Mouse (Mus musculus) cerebellum, adult 2 months (tissue): ENCODE measurements around the gene Met. TPM values are rescaled to one million over a fixed set of nuclear protein-coding genes. Genes with fewer than 3 reads are reported as not detected.

Source experiments
- DNase-seq, 2 experiments: peaks; one replicate each; pipeline ENCODE4 v3.0.0; 2021
- H3K27ac ChIP-seq: fragments of 200-500 bp; 2 replicates; pipeline ENCODE4 v1.5.1; 2012; ENCODE audit warnings: low read length, control low read depth, inconsistent platforms; ENCODE audit not compliant: insufficient read depth
- H3K27me3 ChIP-seq: fragments of 200-500 bp; 2 replicates; pipeline ENCODE4 v1.6.1; 2012; ENCODE audit warnings: inconsistent platforms, mild to moderate bottlenecking, low read length, moderate library complexity; ENCODE audit not compliant: control insufficient read depth, insufficient read depth
- H3K4me1 ChIP-seq: fragments of 200-500 bp; 2 replicates; pipeline ENCODE4 v1.6.1; 2011; ENCODE audit warnings: low read length; ENCODE audit not compliant: control insufficient read depth, insufficient read depth
- H3K4me3 ChIP-seq: fragments of 200-500 bp; replicated peaks from 2 replicates; pipeline ENCODE3; 2011; ENCODE audit warnings: mild to moderate bottlenecking, low read depth, low read length, control low read depth; ENCODE audit not compliant: insufficient read depth
- CTCF ChIP-seq: fragments of 200-500 bp; IDR thresholded peaks from 2 replicates; pipeline ENCODE4 v1.5.1; 2011; ENCODE audit warnings: low read depth, mild to moderate bottlenecking, control low read depth, low read length, moderate library complexity, borderline replicate concordance; ENCODE audit not compliant: insufficient read depth
- POLR2A ChIP-seq: fragments of 200-500 bp; IDR thresholded peaks from 2 replicates; pipeline ENCODE4 v1.6.1; 2011; ENCODE audit warnings: low read length, control low read depth, borderline replicate concordance; ENCODE audit not compliant: insufficient read depth
- WGBS: fragments of 180-500 bp; shearing (Covaris S2); methylation state at CpG from one replicate; pipeline ENCODE4 v1.1.7; 2018; 5-methylcytosine and 5-hydroxymethylcytosine counted together
- polyA plus RNA-seq: library from polyadenylated mRNA; depleted of rRNA; stranded (reverse); fragments of >200 nt; gene quantifications from 2 replicates; pipeline ENCODE4 v1.2.3, GENCODE M21; 2012

Gene Met
- polyA plus RNA-seq, 1 experiment = 0.44 TPM

- no peak overlapping the region for H3K4me3 ChIP-seq
- H3K4me1 ChIP-seq = no peaks in the 10 kb centered on the region
- DNase-seq = no peak
- TF ChIP-seq CTCF = no peak
- TF ChIP-seq POLR2A = no peak
- 46% methylated on average over 6 of the region's 6 CpGs for whole genome bisulfite sequencing
- no peak overlapping the region for H3K27ac ChIP-seq
- H3K27me3 ChIP-seq = no peaks in the 10 kb centered on the region; the same call in 1 of the 2 replicates
These were observed 4.0 kb upstream of the Met start for GRCm38 (mm10) chr6:17459561-17459960.

GRCm38 (mm10) chr6:17461435-17461834 lies 2.2 kb upstream of the Met start:
- Histone ChIP-seq H3K4me3 (no peak overlapping the region), H3K27me3 (no peaks in the 10 kb centered on the region; the same call in 1 of the 2 replicates), H3K27ac (no peak overlapping the region), H3K4me1 (no peaks in the 10 kb centered on the region)
- DNase-seq = no peak
- WGBS = 77% methylated on average over 7 of the region's 7 CpGs
- TF ChIP-seq CTCF = no peak
- TF ChIP-seq POLR2A = no peak

- Histone ChIP-seq H3K27me3 (no peaks in the 10 kb centered on the region; the same call in 1 of the 2 replicates), H3K4me3 (no peak overlapping the region), H3K4me1 (no peaks in the 10 kb centered on the region), H3K27ac (no peak overlapping the region)
- no peak for DNase-seq
- WGBS = 6% methylated on average over 15 of the region's 15 CpGs
- TF ChIP-seq CTCF (no peak), POLR2A (no peak)
These were observed 853 bp downstream of the Met start for GRCm38 (mm10) chr6:17464281-17465025.

GRCm38 (mm10) chr6:17466526-17466925 lies 2.9 kb downstream of the Met start:
- Histone ChIP-seq H3K27me3 (no peaks in the 10 kb centered on the region; the same call in 1 of the 2 replicates), H3K4me3 (no peak overlapping the region), H3K4me1 (no peaks in the 10 kb centered on the region), H3K27ac (no peak overlapping the region)
- TF ChIP-seq POLR2A (no peak), CTCF (no peak)
- DNase-seq = no peak
- WGBS = 86% methylated on average over 3 of the region's 3 CpGs

GRCm38 (mm10) chr6:17468993-17469392 lies 5.4 kb downstream of the Met start:
- WGBS = 95% methylated on average over 5 of the region's 5 CpGs
- Histone ChIP-seq H3K4me1 (no peaks in the 10 kb centered on the region), H3K27me3 (no peaks in the 10 kb centered on the region), H3K4me3 (no peak overlapping the region), H3K27ac (no peak overlapping the region)
- no peak for DNase-seq
- TF ChIP-seq CTCF (no peak), POLR2A (no peak)

- no peak overlapping the region for H3K4me3 ChIP-seq
- H3K4me1 ChIP-seq = no peaks in the 10 kb centered on the region
- no peaks in the 10 kb centered on the region for H3K27me3 ChIP-seq
- H3K27ac ChIP-seq = no peak overlapping the region
- DNase-seq = no peak
- no peak for TF ChIP-seq POLR2A
- TF ChIP-seq CTCF = no peak
- 85% methylated on average over 3 of the region's 3 CpGs for WGBS
These were observed 9.5 kb downstream of the Met start for GRCm38 (mm10) chr6:17473128-17473527.

GRCm38 (mm10) chr6:17477823-17478222 lies 14.2 kb downstream of the Met start:
- DNase-seq = no peak
- no peak for TF ChIP-seq CTCF
- TF ChIP-seq POLR2A = no peak
- H3K4me3 ChIP-seq = no peak overlapping the region
- no peaks in the 10 kb centered on the region for H3K4me1 ChIP-seq
- no peaks in the 10 kb centered on the region for H3K27me3 ChIP-seq
- H3K27ac ChIP-seq = no peak overlapping the region
- WGBS = 77% methylated on average over 1 of the region's 1 CpGs

GRCm38 (mm10) chr6:17478252-17478651 lies 14.7 kb downstream of the Met start:
- TF ChIP-seq POLR2A (no peak), CTCF (no peak)
- no peaks in the 10 kb centered on the region for H3K4me1 ChIP-seq
- no peak overlapping the region for H3K27ac ChIP-seq
- H3K4me3 ChIP-seq = no peak overlapping the region
- no peak for DNase-seq
- 95% methylated on average over 6 of the region's 6 CpGs for WGBS
- H3K27me3 ChIP-seq = no peaks in the 10 kb centered on the region
